Mouse (Mus musculus): ENCODE results near the gene Zfp937. TPM values are rescaled to one million over a fixed set of nuclear protein-coding genes. Genes with fewer than 3 reads are reported as not detected.
"Not testable (repeated sequence)": the region's sequence is repeated elsewhere in the genome, so short reads cannot be mapped to it uniquely, and the experiment has no call there.

Zfp937 gene
- 3.0 and 4.3 TPM in 2 replicates for total RNA-seq (2014; rRNA removed)
- 6.5 and 6.7 TPM in 2 replicates for polyA plus RNA-seq (2015; fragmentation: Nextera tagmentation; extraction: Ambion mirVana)

DNA sequence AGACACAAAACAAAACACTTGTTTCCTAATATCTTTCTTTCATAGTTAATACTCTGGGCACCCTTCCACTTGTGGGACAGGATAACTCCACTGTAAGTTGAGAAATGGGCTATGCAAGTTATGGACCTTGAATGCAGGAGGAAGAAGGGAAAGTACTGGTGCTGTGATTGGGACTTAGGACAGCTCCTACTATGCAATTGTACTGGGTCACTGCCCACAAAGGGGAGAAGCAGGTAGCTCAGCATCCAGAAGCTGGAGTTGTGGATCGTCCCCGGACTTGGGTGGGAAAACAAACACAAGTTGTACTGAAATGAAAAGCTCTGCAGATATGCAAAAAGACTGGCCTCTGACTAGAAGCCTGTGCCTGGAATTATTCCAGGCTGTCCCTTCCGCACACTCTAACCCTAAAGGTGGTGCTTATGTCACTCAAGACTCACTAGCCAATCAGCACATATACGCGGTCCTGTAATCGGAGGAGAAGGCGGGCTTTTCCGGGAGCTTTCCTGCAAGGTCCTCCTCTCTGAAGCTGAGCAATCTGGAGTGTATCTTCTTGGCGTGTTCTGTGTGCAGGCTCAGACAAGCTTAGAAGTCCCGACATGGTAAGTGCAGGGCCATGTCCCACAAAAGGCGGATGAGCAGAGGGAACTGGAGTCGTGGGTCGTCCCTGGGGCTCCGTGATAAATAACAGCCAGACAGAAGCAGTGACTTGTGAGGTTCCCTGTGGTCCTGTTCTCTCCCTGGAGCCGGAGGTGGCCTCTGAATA lies at the start of gene Zfp937:
Gene Zfp937 (plus strand): TSS at position 474 of the 763 bp plus-strand sequence.
- WGBS, result 1% methylated on average over 15 of the region's 15 CpGs

DNA sequence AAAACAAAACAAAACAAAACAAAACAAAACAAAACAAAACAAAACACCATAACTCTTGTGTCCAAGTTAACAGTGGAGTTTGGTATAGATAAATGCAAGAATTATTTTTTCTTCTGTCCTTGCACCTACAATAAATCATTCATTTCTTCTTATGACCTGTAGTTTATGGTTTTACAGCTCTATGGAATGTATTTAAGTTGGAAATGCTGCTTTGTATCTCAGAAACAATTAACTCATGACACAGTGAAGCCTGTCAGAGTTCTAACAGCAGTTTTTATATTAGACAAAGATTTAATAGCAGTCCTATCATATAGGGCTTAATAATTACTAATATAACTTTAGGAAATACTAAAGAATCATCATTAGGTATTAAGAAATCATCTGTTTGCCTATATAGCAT lies 44.0 kb upstream of the Zfp937 start:
- DNase-seq (ENCODE audit: low spot score), result no peak
- no peak for ATAC-seq (ENCODE audit: low FRiP score)
- Histone ChIP-seq H3K4me1 (ENCODE audit: insufficient read depth, low read length) (no peaks in the 10 kb centered on the region), H3K9ac (replicated peaks; ENCODE audit: low read length, poor library complexity, severe bottlenecking) (no peak overlapping the region), H3K36me3 (ENCODE audit: insufficient read depth, low read length) (no peaks in the 10 kb centered on the region), H3K4me3 (ENCODE audit: low read depth, low read length) (no peak overlapping the region), H3K27me3 (ENCODE audit: insufficient read depth, low read length) (no peaks in the 10 kb centered on the region), H3K9me3 (ENCODE audit: low read length) (peaks cover 16% of the 10 kb centered on the region), H3K4me2 (ENCODE audit: low read depth, low read length, poor library complexity, severe bottlenecking) (no peak overlapping the region), H3K27ac (ENCODE audit: low read depth, low read length) (no peak overlapping the region)
- no peak for TF ChIP-seq CTCF (IDR thresholded peaks at IDR 0.05)

More for the DNA sequence above, at the start of gene Zfp937:
- peak within 1 kb of the TSS; percentile 37 for H3K4me3 ChIP-seq (ENCODE audit: low read depth, low read length)
- not testable (repeated sequence) for H3K27me3 ChIP-seq (ENCODE audit: insufficient read depth, low read length); H3K9ac ChIP-seq (replicated peaks; ENCODE audit: low read length, poor library complexity, severe bottlenecking); H3K27ac ChIP-seq (ENCODE audit: low read depth, low read length); H3K9me3 ChIP-seq (ENCODE audit: low read length); H3K36me3 ChIP-seq (ENCODE audit: insufficient read depth, low read length); H3K4me1 ChIP-seq (ENCODE audit: insufficient read depth, low read length)
- peak; percentile 99 for ATAC-seq (ENCODE audit: low FRiP score)
- peak within 1 kb of the TSS; percentile 39 for H3K4me2 ChIP-seq (ENCODE audit: low read depth, low read length, poor library complexity, severe bottlenecking)
- DNase-seq (ENCODE audit: low spot score), result peak; percentile 51

DNA sequence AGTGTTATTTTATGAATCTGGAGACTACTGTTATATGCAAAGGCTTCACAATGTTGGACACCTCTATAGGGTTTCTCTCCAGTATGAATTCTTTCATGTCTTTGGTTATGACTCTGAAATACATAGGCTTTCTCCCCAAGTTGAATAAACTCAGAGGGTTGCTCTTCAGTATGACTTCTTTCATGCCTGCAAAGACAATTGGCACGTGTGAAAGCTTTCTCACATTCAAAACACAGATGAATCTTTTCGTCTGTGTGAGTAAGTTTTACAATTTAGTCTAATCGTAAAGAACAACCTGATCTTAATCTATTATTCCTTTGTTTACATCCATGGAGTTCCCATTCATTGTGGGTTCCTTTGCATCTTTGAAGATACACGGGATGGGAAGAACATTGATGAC lies 38.3 kb upstream of the Zfp937 start, which contains the start of gene Gm10770:
Gene Gm10770 (minus strand): TSS at position 101 of the 400 bp plus-strand sequence.
- 80% methylated on average over 4 of the region's 4 CpGs for WGBS
- H3K4me1 ChIP-seq (ENCODE audit: insufficient read depth, low read length); H3K27ac ChIP-seq (ENCODE audit: low read depth, low read length); H3K4me2 ChIP-seq (ENCODE audit: low read depth, low read length, poor library complexity, severe bottlenecking); H3K27me3 ChIP-seq (ENCODE audit: insufficient read depth, low read length); H3K36me3 ChIP-seq (ENCODE audit: insufficient read depth, low read length); H3K9ac ChIP-seq (replicated peaks; ENCODE audit: low read length, poor library complexity, severe bottlenecking); ATAC-seq (ENCODE audit: low FRiP score); H3K4me3 ChIP-seq (ENCODE audit: low read depth, low read length); DNase-seq (ENCODE audit: low spot score): not testable (repeated sequence)
- H3K9me3 ChIP-seq (ENCODE audit: low read length), result peaks cover 16% of the 10 kb centered on the region

DNA sequence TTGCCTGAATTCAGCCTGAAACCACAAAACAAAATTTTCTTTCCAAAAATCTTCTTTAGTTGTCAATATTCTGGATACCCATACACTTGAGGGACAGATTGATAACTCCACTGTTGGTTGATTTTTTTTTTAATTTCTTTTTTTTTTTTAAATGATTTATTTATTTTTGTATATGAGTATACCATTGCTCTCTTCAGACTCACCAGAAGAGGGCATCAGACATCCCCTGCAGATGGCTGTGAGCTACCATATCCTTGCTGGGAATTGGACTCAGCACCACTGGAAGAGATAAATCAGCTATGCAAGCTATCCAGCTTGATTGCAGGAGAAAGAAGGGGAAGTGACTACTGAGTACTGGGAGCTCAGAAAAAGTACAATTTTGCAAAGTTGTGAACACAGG lies 36.8 kb upstream of the Zfp937 start:
- H3K4me3 ChIP-seq (ENCODE audit: low read depth, low read length); ATAC-seq (ENCODE audit: low FRiP score); H3K27ac ChIP-seq (ENCODE audit: low read depth, low read length); H3K36me3 ChIP-seq (ENCODE audit: insufficient read depth, low read length); H3K4me1 ChIP-seq (ENCODE audit: insufficient read depth, low read length); H3K27me3 ChIP-seq (ENCODE audit: insufficient read depth, low read length); DNase-seq (ENCODE audit: low spot score); H3K4me2 ChIP-seq (ENCODE audit: low read depth, low read length, poor library complexity, severe bottlenecking); H3K9ac ChIP-seq (replicated peaks; ENCODE audit: low read length, poor library complexity, severe bottlenecking): not testable (repeated sequence)
- H3K9me3 ChIP-seq (ENCODE audit: low read length), result peaks cover 11% of the 10 kb centered on the region

DNA sequence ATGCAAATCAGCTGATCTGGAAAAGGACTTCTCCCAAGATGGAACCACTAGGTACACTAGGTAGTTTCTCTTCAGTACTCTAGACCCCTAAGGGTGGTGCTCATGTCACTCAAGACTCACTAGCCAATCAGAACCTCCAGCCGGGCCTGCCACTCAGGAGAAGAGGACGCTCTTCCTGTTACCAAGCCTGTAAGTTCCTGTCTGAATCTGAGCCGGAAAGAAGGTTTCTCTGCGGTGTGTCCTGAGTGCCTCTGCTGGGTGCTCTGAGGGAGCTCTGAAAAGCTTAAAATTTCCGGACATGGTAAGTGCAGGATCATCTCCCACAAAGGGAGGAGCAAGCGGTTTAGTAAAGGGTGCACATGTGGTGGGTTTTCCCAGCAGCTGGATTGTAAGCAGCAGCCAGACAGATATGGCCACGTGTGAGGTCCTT lies 36.3 kb upstream of the Zfp937 start, which contains the start of gene Gm14139:
Gene Gm14139 (plus strand): TSS at position 186 of the 430 bp plus-strand sequence.
- 78% methylated on average over 7 of the region's 7 CpGs for WGBS
- H3K4me1 ChIP-seq (ENCODE audit: insufficient read depth, low read length); H3K4me2 ChIP-seq (ENCODE audit: low read depth, low read length, poor library complexity, severe bottlenecking); H3K36me3 ChIP-seq (ENCODE audit: insufficient read depth, low read length); H3K4me3 ChIP-seq (ENCODE audit: low read depth, low read length); H3K27me3 ChIP-seq (ENCODE audit: insufficient read depth, low read length); ATAC-seq (ENCODE audit: low FRiP score); H3K9ac ChIP-seq (replicated peaks; ENCODE audit: low read length, poor library complexity, severe bottlenecking); H3K27ac ChIP-seq (ENCODE audit: low read depth, low read length); DNase-seq (ENCODE audit: low spot score): not testable (repeated sequence)
- peaks cover 11% of the 10 kb centered on the region for H3K9me3 ChIP-seq (ENCODE audit: low read length)

DNA sequence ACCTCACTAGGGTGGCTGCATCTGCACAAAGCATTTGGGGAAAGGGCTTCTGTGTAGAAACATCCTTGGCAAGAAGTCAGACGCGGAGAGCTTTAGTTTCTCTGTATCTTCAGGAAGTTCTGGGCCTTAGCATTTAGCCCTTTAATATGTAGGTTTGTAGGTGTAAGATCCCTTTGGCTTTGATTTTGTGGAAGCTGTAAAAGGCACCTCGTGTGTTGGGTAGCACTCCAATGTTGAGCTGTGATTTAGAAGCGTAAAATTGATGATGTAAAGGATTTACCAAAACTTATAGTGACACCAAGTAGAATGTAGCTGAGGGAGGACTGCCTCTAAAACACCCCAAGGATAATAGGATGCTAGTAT lies 471 bp downstream of the Zfp937 start:
- not testable (repeated sequence) for H3K9ac ChIP-seq (replicated peaks; ENCODE audit: low read length, poor library complexity, severe bottlenecking); H3K27me3 ChIP-seq (ENCODE audit: insufficient read depth, low read length); H3K4me1 ChIP-seq (ENCODE audit: insufficient read depth, low read length); H3K9me3 ChIP-seq (ENCODE audit: low read length); H3K36me3 ChIP-seq (ENCODE audit: insufficient read depth, low read length); H3K27ac ChIP-seq (ENCODE audit: low read depth, low read length)
- peak; percentile 55; the same call in 1 of the 2 replicates for ATAC-seq (ENCODE audit: low FRiP score)
- Histone ChIP-seq H3K4me3 (ENCODE audit: low read depth, low read length) (peak overlapping the region; percentile 37), H3K4me2 (ENCODE audit: low read depth, low read length, poor library complexity, severe bottlenecking) (peak overlapping the region; percentile 39; the same call in 1 of the 2 replicates)
- DNase-seq (ENCODE audit: low spot score), result peak; percentile 1
- WGBS, result 2% methylated on average over 2 of the region's 4 CpGs

DNA sequence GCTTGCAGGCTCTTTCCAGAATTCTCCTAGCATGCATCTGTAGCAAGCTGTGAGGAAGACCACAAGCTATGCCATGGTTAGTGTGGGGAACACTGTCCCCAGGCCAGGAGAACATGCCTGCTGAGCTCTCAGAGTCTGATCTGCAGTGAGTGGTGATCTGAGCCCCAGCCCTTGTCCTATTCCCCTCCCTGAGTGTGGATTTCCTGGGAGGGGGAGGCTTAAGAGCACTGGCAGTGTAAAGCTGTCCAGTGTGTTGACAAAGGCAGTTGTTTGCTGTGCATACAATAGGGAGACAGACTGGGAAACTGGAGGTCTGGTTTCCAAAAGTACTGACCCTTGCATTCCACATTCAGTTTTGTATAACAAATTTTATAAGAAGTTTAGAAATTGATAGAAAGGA lies 5.4 kb downstream of the Zfp937 start:
- not testable (repeated sequence) for ATAC-seq (ENCODE audit: low FRiP score); H3K4me3 ChIP-seq (ENCODE audit: low read depth, low read length); DNase-seq (ENCODE audit: low spot score); H3K27ac ChIP-seq (ENCODE audit: low read depth, low read length); H3K27me3 ChIP-seq (ENCODE audit: insufficient read depth, low read length); H3K4me1 ChIP-seq (ENCODE audit: insufficient read depth, low read length); H3K9ac ChIP-seq (replicated peaks; ENCODE audit: low read length, poor library complexity, severe bottlenecking); H3K36me3 ChIP-seq (ENCODE audit: insufficient read depth, low read length); H3K9me3 ChIP-seq (ENCODE audit: low read length); H3K4me2 ChIP-seq (ENCODE audit: low read depth, low read length, poor library complexity, severe bottlenecking)
